In genomic region chr1:69656929-69657328, GRCm38 (mm10) we compare ENCODE assay signal across 8 mouse cellular contexts. TPM values are rescaled to one million over a fixed set of nuclear protein-coding genes. Genes with fewer than 3 reads are reported as not detected.
A peak's percentile ranks its signal among the peaks of the same experiment; 100 is the strongest.
DNase-seq lines count a peak whose midpoint lies in the region; ATAC-seq lines count a peak whose summit lies in the region.

No protein-coding gene starts in this region.

- peak overlapping the region; percentile 18; the same call in 1 of the 2 replicates for H3K4me3 ChIP-seq in liver, embryonic 13.5 days (replicated peaks)
- H3K4me3 ChIP-seq in stomach, embryonic 15.5 days (replicated peaks), result no peak overlapping the region
- no peak overlapping the region for H3K4me3 ChIP-seq in embryonic facial prominence, embryonic 10.5 days

- no peaks in the 10 kb centered on the region for H3K36me3 ChIP-seq in liver, embryonic 13.5 days
- no peaks in the 10 kb centered on the region for H3K36me3 ChIP-seq in stomach, embryonic 15.5 days
- H3K36me3 ChIP-seq in embryonic facial prominence, embryonic 10.5 days (replicated peaks), result no peaks in the 10 kb centered on the region

- no peak for ATAC-seq in liver, embryonic 13.5 days (ENCODE audit: low read depth)
- ATAC-seq in stomach, embryonic 15.5 days (ENCODE audit: insufficient read depth, low FRiP score, low read depth), result no peak

- intact Hi-C loops in gastrocnemius, postnatal 14 days (cut with DNase I; ENCODE audit: low total_unique reads), result no loop called here

- peaks cover 22% of the 10 kb centered on the region for H3K4me1 ChIP-seq in liver, embryonic 13.5 days (replicated peaks)
- no peaks in the 10 kb centered on the region for H3K4me1 ChIP-seq in stomach, embryonic 15.5 days
- peaks cover 34% of the 10 kb centered on the region for H3K4me1 ChIP-seq in embryonic facial prominence, embryonic 10.5 days

- H3K27me3 ChIP-seq in liver, embryonic 13.5 days, result no peaks in the 10 kb centered on the region
- H3K27me3 ChIP-seq in stomach, embryonic 15.5 days (replicated peaks), result no peaks in the 10 kb centered on the region
- no peaks in the 10 kb centered on the region for H3K27me3 ChIP-seq in embryonic facial prominence, embryonic 10.5 days (replicated peaks; ENCODE audit: low read depth, poor library complexity, severe bottlenecking)

- WGBS in liver, embryonic 13.5 days (ENCODE audit: insufficient replicate concordance), result 24% methylated on average over 16 of the region's 16 CpGs
- 41% methylated on average over 16 of the region's 16 CpGs for WGBS in stomach, embryonic 15.5 days
- 36% methylated on average over 16 of the region's 16 CpGs for WGBS in embryonic facial prominence, embryonic 10.5 days

- no peak overlapping the region for H3K9ac ChIP-seq in liver, embryonic 13.5 days
- no peak overlapping the region; the same call in 1 of the 2 replicates for H3K9ac ChIP-seq in stomach, embryonic 15.5 days

- peak overlapping the region; percentile 51 for H3K4me2 ChIP-seq in liver, embryonic 13.5 days
- 0 out of 2 replicates have a peak overlapping the region, but pooled peaks have one; percentile 10 for H3K4me2 ChIP-seq in stomach, embryonic 15.5 days

- H3K9me3 ChIP-seq in liver, embryonic 13.5 days (replicated peaks), result no peaks in the 10 kb centered on the region
- no peaks in the 10 kb centered on the region for H3K9me3 ChIP-seq in stomach, embryonic 15.5 days
- no peaks in the 10 kb centered on the region for H3K9me3 ChIP-seq in embryonic facial prominence, embryonic 10.5 days

- no peak overlapping the region for H3K27ac ChIP-seq in liver, embryonic 13.5 days
- no peak overlapping the region; the same call in 1 of the 2 replicates for H3K27ac ChIP-seq in stomach, embryonic 15.5 days
- no peak overlapping the region for H3K27ac ChIP-seq in embryonic facial prominence, embryonic 10.5 days (replicated peaks)

- peak; percentile 1 for DNase-seq in kidney, postnatal 14 days
- DNase-seq in kidney, postnatal 36 days, result no peak
- peak; percentile 45 for DNase-seq in gastrocnemius, postnatal 14 days
- DNase-seq in liver, embryonic 13.5 days, result no peak
- DNase-seq in right cerebral cortex, adult 2 months (ENCODE audit: low spot score in 2 of 2), result no peak
- DNase-seq in spleen, postnatal 14 days (ENCODE audit: low spot score in 2 of 2), result no peak
- no peak for DNase-seq in embryonic facial prominence, embryonic 10.5 days (ENCODE audit: low spot score)

RNA-seq across cellular contexts. Expression of gene Ikzf2, which starts 30.1 kb away (rescaled TPM):
- 1 to 10 TPM; 7.2 to 7.4 TPM for total RNA-seq in gastrocnemius, postnatal 14 days (2021)
- 0.69 and 0.82 TPM in 2 replicates for polyA plus RNA-seq in liver, embryonic 13.5 days (2015; fragmentation: Nextera tagmentation; extraction: Ambion mirVana)
- polyA plus RNA-seq in stomach, embryonic 15.5 days (2015; fragmentation: Nextera tagmentation; extraction: Ambion mirVana), result 5.2 and 7.1 TPM in 2 replicates
- polyA plus RNA-seq in embryonic facial prominence, embryonic 10.5 days (2016; fragmentation: Nextera tagmentation; extraction: Ambion mirVana), result 7.5 and 9.1 TPM in 2 replicates

Comparison
In these comparisons a context has a peak if more than half of its experiments do, and no peak if none do; other contexts are left out.
1. DNase-seq: peak in kidney, postnatal 14 days (single experiment) and gastrocnemius, postnatal 14 days (single experiment); none in kidney, postnatal 36 days (0 of 2), liver, embryonic 13.5 days (single experiment), right cerebral cortex, adult 2 months (0 of 2), spleen, postnatal 14 days (0 of 2) and embryonic facial prominence, embryonic 10.5 days (single experiment).